Mouse (Mus musculus): ENCODE measurements around the gene Ttll5. TPM values are rescaled to one million over a fixed set of nuclear protein-coding genes. Genes with fewer than 3 reads are reported as not detected.

The Ttll5 gene
- total RNA-seq (2021): 10 to 100 TPM; 41.5 to 46.8 TPM
- long read RNA-seq, experiment 1, partial matches to known transcripts: 3 of 8 reads
- long read RNA-seq, experiment 1, other reads (novel, unspliced or antisense): 5 of 8 reads
- long read RNA-seq, experiment 2, full-length matches to known transcripts: 3 of 14 reads
- long read RNA-seq, experiment 2, partial matches to known transcripts: 6 of 14 reads
- long read RNA-seq, experiment 2, other reads (novel, unspliced or antisense): 5 of 14 reads

GRCm38 (mm10) chr12:85824438-85825264, at the start of gene Ttll5, which contains the start of gene Erg28:
Gene Ttll5, plus strand, starts transcription at chr12:85824659.
Gene Erg28, minus strand, starts transcription at chr12:85824550.
- DNase-seq (ENCODE audit: low spot score in 2 of 2): peak; percentile 96
- intact Hi-C loops (cut with DNase I): no loop called here

GRCm38 (mm10) chr12:85778962-85779361, 45.5 kb upstream of the Ttll5 start:
- intact Hi-C loops (cut with DNase I): no loop called here
- DNase-seq (ENCODE audit: low spot score in 2 of 2): no peak

GRCm38 (mm10) chr12:85779707-85780106, 44.8 kb upstream of the Ttll5 start:
- no peak for DNase-seq (ENCODE audit: low spot score in 2 of 2)
- intact Hi-C loops (cut with DNase I): no loop called here

GRCm38 (mm10) chr12:85781606-85782005, 42.9 kb upstream of the Ttll5 start:
- no peak for DNase-seq (ENCODE audit: low spot score in 2 of 2)
- intact Hi-C loops (cut with DNase I): no loop called here

- intact Hi-C loops (cut with DNase I): no loop called here
- DNase-seq (ENCODE audit: low spot score in 2 of 2): no peak
These were observed 39.3 kb upstream of the Ttll5 start for GRCm38 (mm10) chr12:85784916-85785815.

GRCm38 (mm10) chr12:85792158-85792557, 32.3 kb upstream of the Ttll5 start:
- intact Hi-C loops (cut with DNase I): no loop called here

GRCm38 (mm10) chr12:85792821-85793346, 31.6 kb upstream of the Ttll5 start:
- intact Hi-C loops (cut with DNase I): no loop called here
- DNase-seq (ENCODE audit: low spot score in 2 of 2): peak; percentile 14 to 22

More at GRCm38 (mm10) chr12:85792158-85792557, 32.3 kb upstream of the Ttll5 start:
- no peak for DNase-seq (ENCODE audit: low spot score in 2 of 2)

GRCm38 (mm10) chr12:85794094-85794493, 30.4 kb upstream of the Ttll5 start:
- intact Hi-C loops (cut with DNase I): no loop called here

GRCm38 (mm10) chr12:85795551-85795950, 28.9 kb upstream of the Ttll5 start:
- intact Hi-C loops (cut with DNase I): no loop called here

More at GRCm38 (mm10) chr12:85794094-85794493, 30.4 kb upstream of the Ttll5 start:
- DNase-seq (ENCODE audit: low spot score in 2 of 2): no peak

GRCm38 (mm10) chr12:85800031-85800430, 24.4 kb upstream of the Ttll5 start:
- intact Hi-C loops (cut with DNase I): no loop called here
- no peak for DNase-seq (ENCODE audit: low spot score in 2 of 2)

More at GRCm38 (mm10) chr12:85795551-85795950, 28.9 kb upstream of the Ttll5 start:
- DNase-seq (ENCODE audit: low spot score in 2 of 2): no peak

GRCm38 (mm10) chr12:85809726-85810125, 14.7 kb upstream of the Ttll5 start:
- intact Hi-C loops (cut with DNase I): loop anchor here (10.0 kb wide), 1 partner anchor 125 kb away; the partner anchor contains the start of gene Batf
- no peak for DNase-seq (ENCODE audit: low spot score in 2 of 2)

- DNase-seq (ENCODE audit: low spot score in 2 of 2): no peak
- intact Hi-C loops (cut with DNase I): loop anchor here (10.0 kb wide), 1 partner anchor 126 kb away; the partner anchor contains the start of gene Batf
These were observed 13.5 kb upstream of the Ttll5 start for GRCm38 (mm10) chr12:85810959-85811358.

- intact Hi-C loops (cut with DNase I): loop anchor here (10.0 kb wide), 1 partner anchor 127 kb away; the partner anchor contains the start of gene Batf
- DNase-seq (ENCODE audit: low spot score in 2 of 2): no peak
These were observed 12.8 kb upstream of the Ttll5 start for GRCm38 (mm10) chr12:85811676-85812075.

- DNase-seq (ENCODE audit: low spot score in 2 of 2): no peak
- intact Hi-C loops (cut with DNase I): loop anchor here (10.0 kb wide), 1 partner anchor 129 kb away; the partner anchor contains the start of gene Batf
These were observed 10.9 kb upstream of the Ttll5 start for GRCm38 (mm10) chr12:85813599-85813998.

- intact Hi-C loops (cut with DNase I): no loop called here
- no peak for DNase-seq (ENCODE audit: low spot score in 2 of 2)
These were observed 2.4 kb upstream of the Ttll5 start for GRCm38 (mm10) chr12:85822051-85822450.

- DNase-seq (ENCODE audit: low spot score in 2 of 2): no peak
- intact Hi-C loops (cut with DNase I): no loop called here
These were observed 902 bp downstream of the Ttll5 start for GRCm38 (mm10) chr12:85825361-85825760.

- intact Hi-C loops (cut with DNase I): no loop called here
- no peak for DNase-seq (ENCODE audit: low spot score in 2 of 2)
These were observed 1.4 kb downstream of the Ttll5 start for GRCm38 (mm10) chr12:85825822-85826221.

- intact Hi-C loops (cut with DNase I): no loop called here
- DNase-seq (ENCODE audit: low spot score in 2 of 2): no peak
These were observed 4.4 kb downstream of the Ttll5 start for GRCm38 (mm10) chr12:85828856-85829255.

GRCm38 (mm10) chr12:85829866-85830265, 5.4 kb downstream of the Ttll5 start:
- intact Hi-C loops (cut with DNase I): no loop called here
- DNase-seq (ENCODE audit: low spot score in 2 of 2): no peak

Measured in left cerebral cortex, postnatal 14 days (tissue).